Mouse (Mus musculus): Measurements from ENCODE around the gene Gabrb2. TPM values are rescaled to one million over a fixed set of nuclear protein-coding genes. Genes with fewer than 3 reads are reported as not detected.

Gabrb2 gene
- 100 to 1,000 TPM; 145 TPM for total RNA-seq (2021)

DNA sequence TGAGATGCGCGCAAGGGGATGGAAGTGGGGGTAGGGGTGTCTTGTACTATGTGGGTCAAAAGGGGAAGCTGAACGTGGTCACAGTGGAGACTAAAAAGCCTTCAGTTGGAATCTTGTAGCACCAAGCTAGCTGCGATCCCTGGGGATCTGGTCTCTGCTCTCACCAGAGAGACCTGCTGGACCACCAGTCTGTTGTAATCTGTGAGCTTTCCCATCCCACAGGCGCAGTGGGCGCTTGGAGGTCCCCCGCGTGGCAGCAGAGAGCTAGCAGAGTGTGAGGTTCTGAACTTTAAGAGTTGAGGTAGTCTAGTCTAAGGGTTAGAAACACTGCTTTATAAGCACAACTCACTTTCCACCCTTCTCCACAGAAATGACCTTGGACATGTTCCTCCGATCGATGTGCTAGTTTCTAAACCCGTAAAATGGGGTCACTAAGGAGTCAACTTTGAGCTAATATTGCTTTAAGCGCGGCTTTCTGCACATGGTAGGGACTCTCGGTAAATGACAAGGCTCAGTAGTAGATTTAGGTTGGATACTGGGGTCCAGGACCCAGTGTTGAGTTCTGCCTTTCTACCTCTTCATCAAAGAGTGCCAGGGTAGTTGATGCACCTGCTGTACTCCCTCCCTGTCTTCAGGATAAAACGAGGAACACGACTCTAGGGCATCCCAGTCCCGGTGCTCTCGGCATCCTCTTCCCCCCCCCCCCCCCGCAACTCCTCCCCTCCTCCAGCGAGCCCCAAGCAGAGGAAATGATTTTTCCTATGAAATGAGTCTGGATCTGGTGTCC lies at the start of gene Gabrb2:
Gene Gabrb2 (plus strand): TSS at position 762 of the 787 bp plus-strand sequence.
- DNase-seq, result peak in 1 of 2 experiments; percentile 22

DNA sequence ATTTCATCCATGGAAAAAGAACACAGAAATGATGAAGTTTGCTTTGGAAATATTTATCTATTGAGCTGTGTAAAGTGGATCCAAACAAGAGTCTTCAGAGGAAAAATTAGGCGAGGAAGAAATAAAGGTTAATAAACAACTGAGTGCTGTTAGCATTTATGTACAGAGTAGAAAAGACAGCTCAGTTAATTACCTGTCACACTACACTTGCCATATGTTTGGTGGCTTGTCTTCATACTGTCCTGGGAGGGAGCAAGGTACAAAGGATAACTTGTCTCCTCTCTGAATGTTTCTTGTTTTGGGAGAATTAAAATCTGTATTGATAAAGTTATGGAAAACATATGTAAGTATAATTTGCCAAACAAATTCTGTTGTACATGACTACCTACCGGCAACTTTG lies 40.6 kb upstream of the Gabrb2 start:
- DNase-seq, result no peak

DNA sequence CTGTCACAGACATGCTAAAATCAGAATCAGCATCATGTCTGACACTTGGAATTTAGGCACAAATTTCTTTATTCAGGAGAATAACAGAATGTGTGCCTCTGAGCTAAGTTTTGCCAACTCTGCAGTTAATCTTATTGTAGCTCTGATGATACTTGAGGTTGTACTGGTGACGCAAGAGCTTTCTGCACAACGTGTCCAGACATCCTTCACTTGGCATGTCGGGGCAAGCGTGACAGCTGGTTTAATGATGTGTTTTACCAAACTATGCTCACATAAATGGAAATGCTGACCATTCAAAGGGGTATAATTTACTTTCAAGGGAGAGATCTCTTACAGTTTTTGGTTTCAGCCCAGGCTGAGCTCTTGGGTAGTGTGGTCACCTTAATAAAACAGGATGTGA lies 33.1 kb upstream of the Gabrb2 start:
- DNase-seq, result no peak

DNA sequence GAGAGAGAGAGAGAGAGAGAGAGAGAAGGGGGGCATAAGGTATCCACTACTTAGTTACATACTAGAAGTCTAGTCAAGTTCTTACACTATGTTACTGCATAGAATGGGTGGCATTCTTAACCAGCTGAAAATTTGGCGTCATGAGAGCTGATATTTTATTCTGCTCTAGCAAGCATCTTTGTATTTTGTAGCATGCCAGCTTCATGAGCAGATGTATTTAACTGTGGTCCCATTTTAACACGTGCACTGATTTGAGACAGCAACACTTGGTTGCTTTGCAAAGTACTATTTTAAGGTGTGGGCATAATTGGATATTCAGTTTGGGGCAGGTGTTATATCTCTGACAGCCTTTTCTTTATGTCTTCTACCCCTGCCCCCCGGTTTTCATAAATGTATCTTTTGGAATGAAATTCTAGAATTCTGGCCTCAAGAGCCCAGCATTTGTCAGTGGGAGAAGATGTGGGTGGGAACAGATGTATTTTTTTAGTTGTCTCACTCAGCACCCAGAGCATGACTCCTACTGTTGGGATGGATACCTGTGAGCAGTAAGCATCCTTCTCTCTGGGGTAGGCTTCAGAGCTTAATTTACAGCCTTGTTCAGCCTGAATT lies 28.8 kb upstream of the Gabrb2 start:
- DNase-seq, result peak; percentile 24 to 51

DNA sequence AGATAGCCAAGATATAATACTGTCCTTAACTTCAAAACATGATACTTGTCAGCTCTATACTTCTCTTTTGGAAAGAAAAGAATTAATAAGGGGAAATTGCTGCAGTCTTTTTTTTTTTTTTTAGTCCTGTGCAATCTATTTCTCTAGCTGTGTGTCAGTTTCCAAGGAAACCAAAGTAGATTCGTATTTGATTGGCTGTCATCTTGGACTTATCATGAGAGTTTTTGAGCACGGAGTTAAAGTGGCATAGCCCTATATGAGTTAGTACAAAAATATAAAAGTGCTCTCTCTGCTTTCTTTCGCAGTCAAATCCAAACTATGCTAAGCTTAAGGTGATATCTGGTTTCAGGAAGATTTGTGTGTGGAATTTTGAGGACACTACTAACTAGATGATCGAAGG lies 26.1 kb upstream of the Gabrb2 start:
- DNase-seq, result no peak

DNA sequence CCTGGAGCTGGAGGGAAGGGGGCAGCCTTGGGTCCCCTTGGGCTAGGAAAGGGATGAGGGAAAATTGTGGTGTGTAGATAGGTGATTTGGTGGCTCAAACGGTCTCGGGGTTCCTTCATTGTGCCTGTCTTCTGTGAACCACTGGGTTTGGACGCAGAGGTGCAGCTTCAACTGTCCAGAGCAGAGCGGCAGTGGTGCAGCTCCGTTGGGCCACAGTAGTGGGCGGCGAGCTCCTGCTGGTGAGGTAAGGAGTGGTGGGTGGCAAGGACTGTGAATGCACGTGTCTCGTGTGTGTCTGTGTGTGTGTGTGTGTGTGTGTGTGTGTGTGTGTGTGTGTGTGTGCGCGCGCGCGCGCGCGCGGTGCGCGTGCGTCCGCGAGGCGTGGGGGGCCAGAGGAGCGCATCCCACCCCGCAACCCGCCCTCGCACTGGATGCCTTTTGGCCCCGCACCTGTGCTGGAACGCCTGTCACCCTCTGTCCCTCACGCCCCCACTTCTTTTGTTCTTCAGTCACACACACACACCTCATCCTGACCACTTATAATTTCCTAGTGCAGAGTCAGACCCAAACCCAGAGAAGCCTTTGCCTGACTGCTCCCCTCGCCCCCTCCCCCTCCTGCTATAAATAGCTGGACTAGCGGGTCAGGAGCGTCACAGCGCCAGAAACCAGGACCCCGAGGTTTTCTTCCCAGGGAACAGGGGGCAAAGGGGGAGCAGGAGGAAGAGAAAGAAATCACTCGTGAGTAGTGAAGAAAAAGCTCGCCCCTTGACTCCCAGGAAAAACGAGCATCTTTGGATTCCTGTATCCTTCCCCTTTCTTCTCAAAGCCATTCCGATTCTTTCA lies 455 bp downstream of the Gabrb2 start:
- peak; percentile 48 to 51 for DNase-seq

DNA sequence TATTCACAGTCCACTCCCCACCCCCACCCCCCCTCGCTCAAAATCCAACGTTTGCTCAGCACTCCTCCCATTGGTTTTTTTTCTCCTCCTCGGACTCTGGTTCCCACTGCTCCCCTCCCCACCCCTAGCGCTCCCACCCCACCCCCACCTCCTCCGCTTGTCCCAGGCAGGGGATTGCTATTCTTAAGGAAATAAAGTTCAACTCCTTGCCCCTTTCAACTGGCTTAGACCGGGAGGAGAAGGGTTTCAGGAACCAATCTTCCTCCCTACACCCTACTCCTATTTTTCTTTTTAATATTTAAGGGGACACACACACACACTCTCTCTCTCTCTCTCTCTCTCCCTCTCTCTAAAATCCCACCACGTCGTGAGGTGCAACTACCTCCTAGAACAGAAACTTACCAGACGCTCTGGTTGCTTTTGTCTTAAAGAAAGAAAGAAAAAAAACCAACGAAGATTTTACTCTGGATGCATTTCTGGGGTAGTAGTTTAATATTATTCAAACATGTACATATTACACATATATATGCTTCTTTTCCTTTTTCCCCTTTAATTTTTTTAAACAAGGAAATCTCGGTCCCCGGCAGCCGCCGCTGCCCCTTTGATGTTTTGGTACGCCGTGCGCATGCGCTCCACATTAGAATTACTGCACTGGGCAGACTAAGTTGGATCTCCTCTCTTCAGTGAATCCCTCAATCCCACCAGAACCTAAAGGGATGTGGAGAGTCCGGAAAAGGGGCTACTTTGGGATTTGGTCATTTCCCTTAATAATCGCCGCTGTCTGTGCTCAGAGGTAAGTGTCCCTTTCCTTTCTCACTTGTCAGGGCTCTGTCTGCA lies 1.3 kb downstream of the Gabrb2 start:
- peak; percentile 64 to 72 for DNase-seq

DNA sequence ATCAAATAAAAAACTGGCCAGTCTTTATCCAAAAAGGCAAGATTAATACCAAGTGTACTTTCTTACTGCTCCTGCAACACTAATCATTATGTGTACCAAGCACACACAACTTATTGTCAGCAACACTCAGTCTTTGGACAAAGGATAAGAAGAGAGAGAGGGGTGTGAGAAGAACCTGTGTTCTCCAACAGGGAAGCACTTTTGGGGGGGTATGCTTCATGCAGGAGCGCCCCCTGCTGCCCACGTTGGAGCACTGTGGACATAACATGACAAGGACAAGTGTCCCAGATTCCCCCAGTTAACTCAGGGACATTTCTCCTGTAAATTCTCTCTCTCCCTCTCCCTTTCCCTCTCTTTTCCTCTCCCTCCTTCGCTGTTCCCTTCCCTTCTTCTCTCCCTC lies 3.7 kb downstream of the Gabrb2 start:
- DNase-seq, result peak; percentile 39 to 51

DNA sequence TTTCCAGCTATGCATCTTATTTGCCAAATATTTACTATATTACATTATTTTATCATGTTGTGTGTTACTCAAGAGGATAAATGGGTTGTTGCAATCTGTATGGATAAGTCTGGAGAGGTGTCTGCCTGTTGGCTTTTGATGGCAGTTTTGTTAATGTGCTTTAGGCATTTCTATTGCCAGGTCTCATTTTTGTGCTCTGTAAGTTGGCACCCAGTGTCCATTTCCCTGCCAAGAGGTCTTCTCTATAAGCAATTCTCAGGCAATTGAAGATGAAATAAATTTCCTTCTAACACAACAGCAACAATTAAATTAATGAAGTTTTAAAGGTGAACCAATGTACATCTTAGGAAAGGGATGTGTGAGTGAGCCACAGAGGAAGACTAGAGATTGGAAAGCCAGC lies 11.9 kb downstream of the Gabrb2 start:
- DNase-seq, result no peak

DNA sequence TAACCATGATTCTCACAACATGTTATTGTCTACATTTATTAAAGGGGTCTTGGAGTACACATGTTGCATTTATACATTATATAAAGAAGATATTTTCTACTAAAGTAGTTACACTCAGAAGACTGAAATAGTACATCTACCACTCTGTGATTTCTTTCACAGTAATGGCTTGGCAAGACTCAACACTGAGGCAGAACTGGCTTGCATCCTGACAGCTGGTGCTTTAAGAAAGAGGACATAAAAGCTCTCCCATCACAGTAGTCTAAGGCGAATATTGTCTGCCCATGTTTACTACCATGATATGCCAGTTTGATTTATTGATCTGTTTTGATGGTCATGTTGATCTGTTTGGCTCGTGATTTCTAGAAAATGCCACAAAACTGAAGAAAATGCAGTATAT lies 19.4 kb downstream of the Gabrb2 start:
- DNase-seq, result no peak

DNA sequence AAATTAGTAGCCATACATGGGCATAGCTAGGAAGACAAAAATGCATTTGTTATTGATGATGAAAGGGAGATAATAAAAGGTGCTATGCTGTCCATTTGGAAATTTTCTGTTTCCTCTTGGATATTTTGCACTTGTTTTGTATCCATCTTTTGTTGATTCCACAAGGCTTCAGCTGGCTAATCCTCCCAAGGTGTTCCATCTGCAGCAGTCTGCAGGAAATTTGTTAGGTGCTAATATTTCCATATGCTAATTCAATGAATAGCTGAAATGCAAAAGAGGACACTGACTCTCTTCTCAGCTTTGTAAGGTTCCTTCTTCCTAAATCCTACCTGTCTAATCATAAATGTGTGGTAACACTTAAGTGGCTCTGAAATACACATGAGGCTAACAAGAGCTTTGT lies 24.1 kb downstream of the Gabrb2 start:
- no peak for DNase-seq

DNA sequence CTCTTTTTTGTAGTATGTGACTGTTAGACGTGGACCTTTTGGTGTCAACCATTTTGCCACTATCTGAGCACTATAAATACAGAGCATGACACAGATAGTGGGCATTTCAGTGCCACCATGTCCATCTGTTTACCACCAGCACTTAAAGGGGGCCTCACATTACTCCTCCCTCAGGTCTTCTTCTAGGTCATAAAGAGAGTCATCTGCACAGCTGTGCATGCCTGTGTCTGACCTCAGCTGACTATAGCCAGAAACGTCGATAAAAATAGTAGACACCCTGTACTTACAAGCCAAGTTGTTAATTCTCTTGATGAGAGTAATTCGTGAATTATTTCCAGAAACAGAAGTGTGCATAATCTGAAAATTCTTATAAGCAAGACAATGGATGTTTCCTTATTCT lies 29.4 kb downstream of the Gabrb2 start:
- DNase-seq, result no peak

DNA sequence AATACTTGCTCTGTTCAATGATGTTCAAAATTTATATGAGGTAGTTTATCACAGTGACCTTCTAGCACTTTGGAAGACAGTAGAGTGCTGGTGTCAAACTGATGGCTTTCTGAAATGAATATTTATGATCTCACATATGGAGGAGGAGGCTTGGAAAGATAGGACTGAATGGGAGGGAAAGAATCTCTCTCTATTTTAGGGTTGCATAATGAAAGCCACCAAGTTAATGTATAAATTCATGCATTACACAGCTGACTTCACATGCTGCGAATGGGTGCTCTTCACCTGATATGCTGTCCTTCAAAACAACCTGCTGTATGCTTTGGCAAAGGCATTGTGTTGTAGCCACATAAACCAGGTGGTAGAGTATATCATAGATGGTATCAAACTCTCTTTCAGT lies 44.6 kb downstream of the Gabrb2 start:
- no peak for DNase-seq

DNA sequence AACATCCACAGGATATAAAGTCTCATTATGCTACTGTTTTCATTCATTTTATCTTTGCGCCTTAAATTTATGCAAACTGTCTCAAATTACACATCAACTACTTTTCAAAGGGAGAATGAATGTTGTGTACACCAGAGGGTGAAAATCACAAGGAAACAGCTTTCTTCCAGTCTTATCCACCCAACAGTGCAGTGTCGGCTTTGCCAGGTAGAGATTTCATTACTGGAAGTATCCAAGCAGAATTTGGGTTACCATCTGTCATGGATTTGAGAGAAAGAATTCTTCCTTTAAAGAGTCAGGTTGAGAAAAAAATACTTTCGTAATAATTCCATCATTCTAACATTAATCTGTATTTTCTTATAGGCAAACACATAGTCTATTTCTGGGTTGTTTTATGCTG lies 48.8 kb downstream of the Gabrb2 start:
- DNase-seq, result no peak

DNA sequence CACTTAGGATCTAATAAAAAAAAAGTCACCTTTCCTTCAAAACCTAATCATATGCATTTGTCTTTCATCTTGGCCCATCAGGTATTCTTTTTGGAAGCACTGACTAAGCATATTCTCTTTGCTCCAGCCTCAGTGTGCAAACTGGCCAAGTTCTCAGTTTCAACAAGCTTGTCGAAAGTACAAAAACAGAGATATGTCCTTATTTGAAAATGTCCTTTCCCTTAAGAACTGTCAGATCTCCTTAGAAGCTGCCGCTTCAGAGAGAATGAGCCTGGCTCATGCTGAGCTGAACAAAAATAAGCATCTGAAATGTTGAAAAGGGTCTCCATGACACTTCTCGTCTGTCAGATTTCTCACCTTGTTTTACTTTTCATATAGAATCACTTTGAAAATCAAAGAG lies 55.0 kb downstream of the Gabrb2 start:
- no peak for DNase-seq

DNA sequence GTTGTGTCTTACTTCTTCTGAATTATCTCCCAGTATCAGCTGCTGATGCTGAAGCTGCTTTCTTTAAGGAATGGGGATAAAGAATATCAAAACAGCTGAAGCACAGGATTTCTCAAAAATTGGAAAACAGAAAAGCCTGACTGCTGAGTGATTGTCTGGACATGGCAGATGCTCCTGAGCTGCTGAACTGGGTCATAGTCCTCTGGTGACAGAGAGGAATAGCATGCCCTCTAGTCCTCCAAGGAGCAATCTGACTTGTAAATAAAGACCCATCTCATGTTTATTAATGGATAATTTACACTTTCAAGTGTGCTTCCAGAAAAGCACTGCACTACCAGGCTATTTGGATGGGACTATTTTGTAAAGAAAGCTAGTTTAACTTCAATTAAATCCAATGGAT lies 68.1 kb downstream of the Gabrb2 start:
- no peak for DNase-seq

DNA sequence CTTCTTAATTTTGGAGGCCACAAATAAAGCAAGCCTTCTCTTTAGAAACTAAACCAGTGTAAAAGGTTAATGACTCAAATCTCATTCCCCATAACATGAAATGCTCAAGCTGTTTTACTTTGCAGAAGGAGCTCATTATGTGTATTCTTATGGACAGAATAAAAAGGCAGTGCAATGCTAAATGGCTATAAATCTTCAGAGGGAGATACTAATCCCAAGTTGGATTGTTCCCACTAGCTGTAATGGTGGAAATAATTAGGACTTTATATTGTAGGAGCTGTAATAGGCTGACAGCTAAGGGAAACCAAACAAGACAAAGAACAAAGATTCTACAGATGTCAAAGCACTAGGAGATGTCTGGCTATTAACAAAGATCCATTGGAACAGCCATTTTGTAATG lies 81.6 kb downstream of the Gabrb2 start:
- no peak for DNase-seq

DNA sequence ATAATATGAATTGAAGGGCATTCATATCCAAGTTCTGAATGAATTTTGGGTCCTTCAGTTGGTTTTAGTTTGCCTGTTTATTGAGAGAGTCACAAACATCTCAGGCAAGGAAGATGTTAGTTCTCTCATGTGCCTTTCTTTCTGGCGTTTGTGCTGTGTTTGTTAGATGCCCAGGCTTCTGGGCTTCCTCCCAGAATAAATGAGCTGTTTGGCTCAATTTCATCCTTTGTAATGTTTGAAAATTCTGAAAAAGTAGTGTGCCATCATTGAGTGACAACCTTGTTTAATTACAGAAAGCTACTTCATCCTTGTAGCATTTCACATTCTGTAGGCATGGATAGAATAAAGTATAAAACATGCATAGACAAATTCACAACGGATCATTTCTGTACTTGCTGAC lies 85.9 kb downstream of the Gabrb2 start:
- DNase-seq, result no peak

DNA sequence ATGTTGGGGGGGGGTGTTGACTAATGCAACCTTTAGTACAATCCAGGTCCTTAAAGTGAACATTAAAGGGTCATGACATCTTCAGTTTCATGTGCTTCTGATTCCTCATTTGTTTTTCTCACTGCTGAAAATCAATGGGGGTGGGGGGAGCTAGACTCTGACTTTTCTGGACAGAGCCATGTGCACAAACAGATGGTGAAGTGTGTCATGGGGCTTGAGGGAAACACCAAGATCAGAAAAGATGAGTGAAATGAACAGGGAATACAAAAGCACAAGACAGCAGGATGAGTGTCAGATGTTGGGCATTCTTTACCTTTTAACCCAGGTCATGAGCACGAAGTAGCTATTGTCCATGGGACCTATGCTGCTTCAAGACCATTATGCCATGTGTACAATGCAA lies 86.4 kb downstream of the Gabrb2 start:
- no peak for DNase-seq

DNA sequence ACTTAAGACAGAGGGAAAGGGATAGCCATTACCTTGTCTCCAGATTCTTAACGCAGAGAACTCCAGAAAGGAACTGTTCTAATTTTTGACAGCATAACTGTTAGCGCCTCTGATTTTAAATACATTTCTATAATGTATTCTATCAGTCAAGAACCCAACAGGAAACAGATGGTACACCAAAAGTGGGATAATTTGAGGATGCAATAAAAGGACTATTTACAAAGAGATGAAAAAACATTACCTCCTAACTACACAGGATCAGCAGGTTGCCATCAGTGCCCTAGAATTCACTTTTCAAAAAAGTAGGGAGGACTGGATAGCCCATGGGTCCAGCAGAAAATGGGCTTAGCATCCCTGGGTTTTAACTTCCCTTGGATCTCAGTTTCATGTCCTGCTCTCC lies 102.4 kb downstream of the Gabrb2 start:
- DNase-seq, result no peak

DNA sequence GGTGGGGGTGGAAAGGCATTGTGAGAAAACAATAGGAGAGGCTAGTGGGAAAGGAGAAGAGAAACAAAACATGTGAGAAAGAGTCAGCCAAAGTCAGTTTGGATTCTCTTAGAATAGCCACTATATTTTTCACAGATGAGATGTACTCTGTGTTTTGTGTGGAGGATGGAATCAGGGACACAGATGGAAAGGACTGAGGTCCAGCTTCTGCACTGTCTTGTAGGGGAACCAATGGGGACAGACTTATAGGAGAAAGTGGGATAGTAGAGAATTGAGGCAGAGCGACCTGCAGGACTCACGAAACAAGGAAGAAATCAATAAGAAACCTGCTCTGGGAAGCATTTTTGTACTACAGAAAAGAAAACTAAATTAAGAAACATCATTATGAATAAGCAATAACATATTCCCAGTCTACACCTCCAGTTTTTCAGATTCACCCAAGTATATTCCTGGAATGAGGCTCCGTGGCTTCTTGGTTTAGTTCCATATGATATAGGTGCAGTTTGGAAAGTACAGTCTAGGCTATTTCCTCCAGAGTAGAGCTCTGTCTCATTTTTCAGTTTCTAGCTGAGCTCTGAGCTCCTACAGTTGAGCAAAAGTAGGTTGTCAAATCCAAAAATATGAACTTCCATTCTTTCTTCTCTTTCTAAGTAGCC lies 108.8 kb downstream of the Gabrb2 start:
- DNase-seq, result no peak

DNA sequence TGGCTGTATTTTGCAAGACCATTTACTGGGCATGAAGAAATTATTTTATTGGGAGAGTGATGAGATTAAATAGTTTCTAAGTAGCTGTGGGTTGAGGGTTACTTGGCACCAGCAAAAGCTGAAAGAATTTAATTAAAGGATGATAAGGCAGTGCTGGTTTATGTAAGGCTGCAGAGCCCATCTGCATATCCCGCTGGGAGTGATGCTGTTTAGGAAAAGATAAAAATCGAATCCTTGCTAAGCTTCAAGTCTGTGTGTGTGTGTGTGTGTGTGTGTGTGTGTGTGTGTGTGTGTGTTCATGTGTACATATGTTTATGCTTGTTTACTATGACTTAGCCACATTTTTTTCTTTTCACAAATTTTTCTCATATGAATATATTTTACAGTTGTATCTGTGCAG lies 113.0 kb downstream of the Gabrb2 start:
- no peak for DNase-seq
